In the genomic region with DNA sequence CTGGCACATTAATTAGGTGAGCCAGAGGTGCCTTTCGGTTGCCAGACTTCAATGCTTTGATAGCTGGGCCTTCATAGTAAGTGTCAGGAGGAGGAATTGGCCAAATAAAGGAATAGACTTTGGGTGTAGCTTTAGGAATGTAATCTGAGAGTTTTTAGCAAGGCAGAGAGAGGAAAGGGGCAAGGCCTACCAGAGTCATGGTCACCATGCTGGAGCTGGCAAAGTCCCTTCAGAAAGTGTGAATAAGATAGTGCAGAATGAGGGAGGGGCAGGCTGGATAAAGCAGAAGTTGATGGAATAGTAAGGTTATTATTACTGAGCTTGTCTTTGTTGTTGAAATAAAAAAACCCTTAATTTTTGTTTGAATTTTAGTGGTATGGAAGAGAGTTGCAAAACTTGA, we compare ENCODE assay signal across 9 mouse cellular contexts. TPM values are rescaled to one million over a fixed set of nuclear protein-coding genes. Genes with fewer than 3 reads are reported as not detected.
DNase-seq lines count a peak whose midpoint lies in the region; ATAC-seq lines count a peak whose summit lies in the region.
"Had no signal": no experiment of that assay in that cellular context is flagged by ENCODE, and none has a peak within 500 bp of the region (broad histone marks: within the 10 kb centered on the region; RNA-seq: fewer than 3 reads in every experiment).

No protein-coding gene starts in this region.

- ATAC-seq in megakaryocyte, adult 5-6 weeks (ENCODE audit: poor library complexity, severe bottlenecking) = no peak
- no peak for ATAC-seq in limb, embryonic 13.5 days (ENCODE audit: low FRiP score, low read depth)
- no peak for ATAC-seq in stomach, embryonic 16.5 days (ENCODE audit: insufficient read depth, low FRiP score)

- H3K4me1 ChIP-seq in megakaryocyte, embryonic 14.5 days = peaks cover 25% of the 10 kb centered on the region
- H3K4me1 ChIP-seq in limb, embryonic 13.5 days = peaks cover 11% of the 10 kb centered on the region
- peaks cover 10% of the 10 kb centered on the region; the same call in 1 of the 2 replicates for H3K4me1 ChIP-seq in stomach, embryonic 16.5 days (ENCODE audit: control insufficient read depth, insufficient read depth, low read length)

- H3K27me3 ChIP-seq in megakaryocyte, embryonic 14.5 days (replicated peaks) = no peaks in the 10 kb centered on the region
- H3K27me3 ChIP-seq in limb, embryonic 13.5 days = no peaks in the 10 kb centered on the region
- H3K27me3 ChIP-seq in stomach, embryonic 16.5 days (ENCODE audit: control insufficient read depth, insufficient read depth, low read length) = no peaks in the 10 kb centered on the region

- peak overlapping the region; percentile 93 for H3K27ac ChIP-seq in limb, embryonic 13.5 days
- H3K27ac ChIP-seq in stomach, embryonic 16.5 days (ENCODE audit: low read length) = peak overlapping the region; percentile 93; the same call in 1 of the 2 replicates

- peak; percentile 21 for DNase-seq in adrenal gland, adult 2 months
- no peak for DNase-seq in adrenal gland, postnatal 4 days (ENCODE audit: low spot score in 2 of 2)
- no peak for DNase-seq in frontal cortex, postnatal 10 days (ENCODE audit: low spot score in 2 of 2)
- no peak for DNase-seq in gastrocnemius, postnatal 36 days

- H3K4me2 ChIP-seq in limb, embryonic 13.5 days (replicated peaks) = peak overlapping the region; percentile 80
- peak overlapping the region; percentile 84 for H3K4me2 ChIP-seq in stomach, embryonic 16.5 days (ENCODE audit: low read depth, low read length)

- intact Hi-C loops in gastrocnemius, postnatal 36 days (cut with DNase I) = loop anchor here (5.0 kb wide), 1 partner anchor 42 kb away; no protein-coding TSS in a partner anchor

- peak overlapping the region; percentile 89 for H3K9ac ChIP-seq in limb, embryonic 13.5 days
- peak overlapping the region; percentile 89 for H3K9ac ChIP-seq in stomach, embryonic 16.5 days (ENCODE audit: low read length)

- peak overlapping the region; percentile 98 for H3K4me3 ChIP-seq in megakaryocyte, embryonic 14.5 days (replicated peaks)
- H3K4me3 ChIP-seq in limb, embryonic 13.5 days = peak overlapping the region; percentile 84
- H3K4me3 ChIP-seq in stomach, embryonic 16.5 days (replicated peaks; ENCODE audit: low read length) = peak overlapping the region; percentile 93

- H3K36me3 ChIP-seq in megakaryocyte, embryonic 14.5 days (replicated peaks; ENCODE audit: low read length) = peaks cover 29% of the 10 kb centered on the region
- H3K36me3 ChIP-seq in limb, embryonic 13.5 days = peaks cover 27% of the 10 kb centered on the region
- H3K36me3 ChIP-seq in stomach, embryonic 16.5 days (ENCODE audit: control insufficient read depth, insufficient read depth, low read length) = peaks cover 9% of the 10 kb centered on the region; the same call in 1 of the 2 replicates

- 14% methylated on average over 1 of the region's 1 CpGs for WGBS in limb, embryonic 13.5 days
- 21% methylated on average over 1 of the region's 1 CpGs for WGBS in stomach, embryonic 16.5 days

- H3K9me3 ChIP-seq in megakaryocyte, embryonic 14.5 days = no peaks in the 10 kb centered on the region
- no peaks in the 10 kb centered on the region for H3K9me3 ChIP-seq in limb, embryonic 13.5 days
- no peaks in the 10 kb centered on the region for H3K9me3 ChIP-seq in stomach, embryonic 16.5 days (replicated peaks; ENCODE audit: control insufficient read depth, low read length)

RNA-seq across cellular contexts. Expression of gene Zfp160, which starts 1.0 kb away (rescaled TPM):
- 10 to 100 TPM; 12.4 to 13.5 TPM for total RNA-seq in adrenal gland, adult 2 months (2021)
- polyA plus RNA-seq in adrenal gland, adult 2 months (2012; rRNA removed) = 0.81 and 0.90 TPM in 2 replicates
- total RNA-seq in adrenal gland, postnatal 4 days (2021) = 10 to 100 TPM; 31.5 to 32.3 TPM
- 0.32 TPM in 1 of 2 replicates, not detected in the other for polyA plus RNA-seq in megakaryocyte, embryonic 14.5 days (2012; ENCODE audit: insufficient read depth, low replicate concordance)
- 12.4 and 14.3 TPM in 2 replicates for total RNA-seq in megakaryocyte, adult 5-6 weeks (2015)
- total RNA-seq in megakaryocyte, adult 5-6 weeks (2017) = 15.3 and 18.0 TPM in 2 replicates
- polyA plus RNA-seq in limb, embryonic 13.5 days (2015; fragmentation: Nextera tagmentation; extraction: Ambion mirVana) = 20.5 and 21.1 TPM in 2 replicates
- 11.8 and 12.2 TPM in 2 replicates for polyA plus RNA-seq in stomach, embryonic 16.5 days (2015; fragmentation: Nextera tagmentation; extraction: Ambion mirVana)
- total RNA-seq in gastrocnemius, postnatal 36 days (2021) = 1 to 10 TPM; 4.2 to 5.1 TPM

RNA-seq across cellular contexts. Expression of gene Vmn1r233, which starts 13.5 kb away (rescaled TPM):
- total RNA-seq in adrenal gland, adult 2 months (2021) = not detected
- polyA plus RNA-seq in adrenal gland, adult 2 months (2012; rRNA removed) = not detected in 2 replicates
- not detected for total RNA-seq in adrenal gland, postnatal 4 days (2021)
- polyA plus RNA-seq in megakaryocyte, embryonic 14.5 days (2012; ENCODE audit: insufficient read depth, low replicate concordance) = not detected in 2 replicates
- total RNA-seq in megakaryocyte, adult 5-6 weeks (2015) = not detected in 2 replicates
- not detected in 2 replicates for total RNA-seq in megakaryocyte, adult 5-6 weeks (2017)
- not detected in 2 replicates for polyA plus RNA-seq in limb, embryonic 13.5 days (2015; fragmentation: Nextera tagmentation; extraction: Ambion mirVana)
- polyA plus RNA-seq in stomach, embryonic 16.5 days (2015; fragmentation: Nextera tagmentation; extraction: Ambion mirVana) = not detected in 2 replicates
- total RNA-seq in gastrocnemius, postnatal 36 days (2021) = not detected
- total RNA-seq: gastrocnemius, adult 8-10 months had no signal
